Mouse (Mus musculus) limb, embryonic 12.5 days (tissue): ENCODE measurements at regions not wholly inside any gene's neighbourhood (a gene's known extent, or its start where the extent isn't known, plus 50 kb on each side); places are given as distances from the start of the nearest gene placed in this dataset.
A peak's percentile ranks its signal among the peaks of the same experiment; 100 is the strongest.

Source experiments
- ATAC-seq: fragments of 200-750 bp; cut with Nextera tagmentation; 2 replicates; pipeline ENCODE4 v1.8.0; 2017; ENCODE audit warnings: low read depth, moderate TSS enrichment; ENCODE audit not compliant: insufficient number of reproducible peaks, insufficient read depth, low FRiP score, low TSS enrichment
- H3K27ac ChIP-seq: fragments of 300-500 bp; sonication (generic); 2 replicates; pipeline ENCODE4 v1.5.1; 2016; ENCODE audit warnings: mild to moderate bottlenecking, moderate library complexity
- H3K27me3 ChIP-seq: fragments of 300-500 bp; sonication (generic); 2 replicates; pipeline ENCODE4 v1.6.1; 2016; ENCODE audit warnings: mild to moderate bottlenecking, moderate library complexity
- H3K36me3 ChIP-seq: fragments of 300-500 bp; sonication (generic); 2 replicates; pipeline ENCODE4 v1.6.1; 2016; ENCODE audit warnings: mild to moderate bottlenecking, moderate library complexity
- H3K4me1 ChIP-seq: fragments of 300-500 bp; sonication (generic); replicated peaks from 2 replicates; pipeline ENCODE4 v1.6.1; 2016
- H3K4me2 ChIP-seq: fragments of 300-500 bp; sonication (generic); 2 replicates; pipeline ENCODE4 v1.6.1; 2016; ENCODE audit warnings: mild to moderate bottlenecking, moderate library complexity
- H3K4me3 ChIP-seq: fragments of 300-500 bp; sonication (generic); replicated peaks from 2 replicates; pipeline ENCODE4 v1.5.1; 2016; ENCODE audit warnings: mild to moderate bottlenecking
- H3K9ac ChIP-seq: fragments of 300-500 bp; sonication (generic); replicated peaks from 2 replicates; pipeline ENCODE4 v1.6.1; 2016; ENCODE audit warnings: mild to moderate bottlenecking, moderate library complexity
- H3K9me3 ChIP-seq: fragments of 300-500 bp; sonication (generic); 2 replicates; pipeline ENCODE4 v1.6.1; 2016; ENCODE audit warnings: mild to moderate bottlenecking, moderate library complexity
- WGBS: fragments of 180-500 bp; shearing (Covaris S2); methylation state at CpG from one replicate; pipeline ENCODE4 v1.1.7; 2016; 5-methylcytosine and 5-hydroxymethylcytosine counted together

- WGBS = 70% methylated on average over 6 of the region's 6 CpGs
- Histone ChIP-seq H3K36me3 (no peaks in the 10 kb centered on the region), H3K4me3 (no peak overlapping the region), H3K9me3 (no peaks in the 10 kb centered on the region), H3K4me1 (0 out of 2 replicates have a peak, but pooled peaks cover 5% of the 10 kb centered on the region), H3K4me2 (no peak overlapping the region), H3K27me3 (no peaks in the 10 kb centered on the region), H3K9ac (no peak overlapping the region), H3K27ac (no peak overlapping the region)
- no peak for ATAC-seq
Observed at GRCm38 (mm10) chr16:65718791-65719472, 96.1 kb upstream of the Vgll3 start.

- 12% methylated on average over 4 of the region's 4 CpGs for WGBS
- 0 out of 2 replicates have a peak, but pooled peaks cover 5% of the 10 kb centered on the region for H3K4me1 ChIP-seq
- 0 out of 2 replicates have a peak overlapping the region, but pooled peaks have one; percentile 29 for H3K27ac ChIP-seq
- H3K9me3 ChIP-seq = no peaks in the 10 kb centered on the region
- H3K4me3 ChIP-seq = no peak overlapping the region
- H3K9ac ChIP-seq = no peak overlapping the region
- H3K27me3 ChIP-seq = no peaks in the 10 kb centered on the region
- no peaks in the 10 kb centered on the region for H3K36me3 ChIP-seq
- peak; percentile 99 for ATAC-seq
- no peak overlapping the region for H3K4me2 ChIP-seq
Observed at GRCm38 (mm10) chr16:65720953-65721352, 94.1 kb upstream of the Vgll3 start.

- Histone ChIP-seq H3K36me3 (no peaks in the 10 kb centered on the region), H3K4me2 (no peak overlapping the region), H3K9ac (no peak overlapping the region), H3K27ac (no peak overlapping the region), H3K27me3 (no peaks in the 10 kb centered on the region), H3K9me3 (no peaks in the 10 kb centered on the region), H3K4me1 (0 out of 2 replicates have a peak, but pooled peaks cover 1% of the 10 kb centered on the region), H3K4me3 (no peak overlapping the region)
- WGBS = 81% methylated on average over 5 of the region's 5 CpGs
- no peak for ATAC-seq
Observed at GRCm38 (mm10) chr16:65725559-65726269, 89.3 kb upstream of the Vgll3 start.

GRCm38 (mm10) chr16:65726289-65726688 is 88.8 kb upstream of the Vgll3 start:
- Histone ChIP-seq H3K4me2 (no peak overlapping the region), H3K27me3 (no peaks in the 10 kb centered on the region), H3K9ac (no peak overlapping the region), H3K36me3 (no peaks in the 10 kb centered on the region), H3K9me3 (no peaks in the 10 kb centered on the region), H3K4me3 (no peak overlapping the region), H3K27ac (no peak overlapping the region), H3K4me1 (no peaks in the 10 kb centered on the region)
- ATAC-seq = no peak
- WGBS = 79% methylated on average over 3 of the region's 3 CpGs

GRCm38 (mm10) chr16:65729322-65729721 is 85.7 kb upstream of the Vgll3 start:
- no peak for ATAC-seq
- H3K9me3 ChIP-seq = no peaks in the 10 kb centered on the region
- no peak overlapping the region for H3K4me2 ChIP-seq
- no peaks in the 10 kb centered on the region for H3K36me3 ChIP-seq
- H3K27me3 ChIP-seq = no peaks in the 10 kb centered on the region
- H3K4me1 ChIP-seq = no peaks in the 10 kb centered on the region
- no peak overlapping the region for H3K27ac ChIP-seq
- no peak overlapping the region for H3K9ac ChIP-seq
- no peak overlapping the region for H3K4me3 ChIP-seq
- WGBS = 55% methylated on average over 4 of the region's 4 CpGs

- H3K4me1 ChIP-seq = no peaks in the 10 kb centered on the region
- H3K4me2 ChIP-seq = no peak overlapping the region
- no peak overlapping the region for H3K4me3 ChIP-seq
- WGBS = 87% methylated on average over 3 of the region's 3 CpGs
- H3K27ac ChIP-seq = no peak overlapping the region
- no peaks in the 10 kb centered on the region for H3K9me3 ChIP-seq
- ATAC-seq = no peak
- H3K9ac ChIP-seq = no peak overlapping the region
- H3K36me3 ChIP-seq = no peaks in the 10 kb centered on the region
- H3K27me3 ChIP-seq = no peaks in the 10 kb centered on the region
Observed at GRCm38 (mm10) chr16:65739652-65740051, 75.4 kb upstream of the Vgll3 start.

- no peak for ATAC-seq
- H3K9ac ChIP-seq = no peak overlapping the region
- no peaks in the 10 kb centered on the region for H3K27me3 ChIP-seq
- no peaks in the 10 kb centered on the region for H3K4me1 ChIP-seq
- no peak overlapping the region for H3K27ac ChIP-seq
- no peaks in the 10 kb centered on the region for H3K36me3 ChIP-seq
- no peak overlapping the region for H3K4me3 ChIP-seq
- H3K9me3 ChIP-seq = no peaks in the 10 kb centered on the region
- no peak overlapping the region for H3K4me2 ChIP-seq
Observed at GRCm38 (mm10) chr16:65742951-65743350, 72.1 kb upstream of the Vgll3 start.

- no peaks in the 10 kb centered on the region for H3K4me1 ChIP-seq
- H3K36me3 ChIP-seq = no peaks in the 10 kb centered on the region
- no peak overlapping the region for H3K27ac ChIP-seq
- no peak overlapping the region for H3K4me3 ChIP-seq
- ATAC-seq = no peak
- 69% methylated on average over 2 of the region's 2 CpGs for WGBS
- no peak overlapping the region for H3K4me2 ChIP-seq
- no peaks in the 10 kb centered on the region for H3K9me3 ChIP-seq
- H3K9ac ChIP-seq = no peak overlapping the region
- H3K27me3 ChIP-seq = no peaks in the 10 kb centered on the region
Observed at GRCm38 (mm10) chr16:65755667-65756066, 59.4 kb upstream of the Vgll3 start.
